8 mouse cellular contexts compared by ENCODE assay signal in genomic region chr10:4266931-4267310, GRCm38 (mm10). TPM values are rescaled to one million over a fixed set of nuclear protein-coding genes. Genes with fewer than 3 reads are reported as not detected.
A peak's percentile ranks its signal among the peaks of the same experiment; 100 is the strongest.
DNase-seq lines count a peak whose midpoint lies in the region; ATAC-seq and TF ChIP-seq lines count a peak whose summit lies in the region.

No protein-coding gene starts in this region.

- peak overlapping the region; percentile 61 for H3K4me3 ChIP-seq in lung, embryonic 15.5 days
- peak overlapping the region; percentile 96 for H3K4me3 ChIP-seq in cerebellum, adult 2 months (replicated peaks; ENCODE audit: insufficient read depth, low read depth, low read length)
- peak overlapping the region; percentile 81 for H3K4me3 ChIP-seq in kidney, embryonic 16.5 days (ENCODE audit: low read length)
- peak overlapping the region; percentile 80 for H3K4me3 ChIP-seq in stomach, embryonic 14.5 days (ENCODE audit: low read depth, low read length)

- 3% methylated on average over 11 of the region's 11 CpGs for WGBS in lung, embryonic 15.5 days
- under 1% methylated on average over 11 of the region's 11 CpGs for WGBS in cerebellum, adult 2 months
- WGBS in kidney, embryonic 16.5 days, result 3% methylated on average over 11 of the region's 11 CpGs
- 2% methylated on average over 11 of the region's 11 CpGs for WGBS in stomach, embryonic 14.5 days

- TF ChIP-seq CTCF in cerebellum, adult 2 months (IDR thresholded peaks at IDR 0.05; ENCODE audit: borderline replicate concordance, insufficient read depth, low read depth, low read length), result peak; percentile 27; the same call in 1 of the 2 replicates

- peaks cover 19% of the 10 kb centered on the region for H3K4me1 ChIP-seq in lung, embryonic 15.5 days
- peaks cover 10% of the 10 kb centered on the region for H3K4me1 ChIP-seq in cerebellum, adult 2 months (ENCODE audit: control insufficient read depth, insufficient read depth, low read length)
- H3K4me1 ChIP-seq in kidney, embryonic 16.5 days (ENCODE audit: insufficient read depth, low read length), result peaks cover 13% of the 10 kb centered on the region
- H3K4me1 ChIP-seq in stomach, embryonic 14.5 days (ENCODE audit: control insufficient read depth, insufficient read depth, low read length), result peaks cover 8% of the 10 kb centered on the region

- TF ChIP-seq POLR2A in cerebellum, adult 2 months (IDR thresholded peaks at IDR 0.05; ENCODE audit: borderline replicate concordance, insufficient read depth, low read length), result no peak

- peak overlapping the region; percentile 50 for H3K9ac ChIP-seq in lung, embryonic 15.5 days
- H3K9ac ChIP-seq in kidney, embryonic 16.5 days (replicated peaks; ENCODE audit: low read length), result peak overlapping the region; percentile 82
- H3K9ac ChIP-seq in stomach, embryonic 14.5 days (replicated peaks; ENCODE audit: low read depth, low read length), result peak overlapping the region; percentile 83

- ATAC-seq in lung, embryonic 15.5 days (ENCODE audit: borderline replicate concordance, extremely low read depth, low FRiP score, low TSS enrichment), result peak; percentile 21; the same call in 1 of the 2 replicates
- peak; percentile 47 for ATAC-seq in kidney, embryonic 16.5 days (ENCODE audit: low FRiP score, low TSS enrichment)
- ATAC-seq in stomach, embryonic 14.5 days (ENCODE audit: insufficient number of reproducible peaks, insufficient read depth, low FRiP score, low read depth), result 0 out of 2 replicates have a peak, but pooled peaks have one; percentile 15
- no peak for ATAC-seq in megakaryocyte progenitor cell, adult 5-6 weeks (replicated peaks; ENCODE audit: poor library complexity)

- no peak for DNase-seq in lung, adult 18-20 months
- DNase-seq in cerebellum, adult 2 months, result peak; percentile 78 to 80
- peak; percentile 26 to 38 for DNase-seq in frontal cortex, postnatal 36 days (ENCODE audit: low spot score in 2 of 2)
- DNase-seq in mesoderm, embryonic 11.5 days (ENCODE audit: low read depth, low spot score), result peak; percentile 30

- H3K4me2 ChIP-seq in lung, embryonic 15.5 days, result peak overlapping the region; percentile 97
- peak overlapping the region; percentile 95 for H3K4me2 ChIP-seq in kidney, embryonic 16.5 days (replicated peaks; ENCODE audit: low read depth, low read length)
- H3K4me2 ChIP-seq in stomach, embryonic 14.5 days (replicated peaks; ENCODE audit: low read depth, low read length), result peak overlapping the region; percentile 94

- no peak overlapping the region; the same call in 1 of the 2 replicates for H3K27ac ChIP-seq in lung, embryonic 15.5 days
- peak overlapping the region; percentile 80 for H3K27ac ChIP-seq in cerebellum, adult 2 months (ENCODE audit: insufficient read depth, low read length)
- peak overlapping the region; percentile 77; the same call in 1 of the 2 replicates for H3K27ac ChIP-seq in kidney, embryonic 16.5 days (ENCODE audit: low read length)
- H3K27ac ChIP-seq in stomach, embryonic 14.5 days (ENCODE audit: low read length), result peak overlapping the region; percentile 78

- no peaks in the 10 kb centered on the region for H3K27me3 ChIP-seq in lung, embryonic 15.5 days
- H3K27me3 ChIP-seq in cerebellum, adult 2 months (ENCODE audit: control insufficient read depth, insufficient read depth, low read length), result no peaks in the 10 kb centered on the region
- H3K27me3 ChIP-seq in kidney, embryonic 16.5 days (ENCODE audit: insufficient read depth, low read length), result no peaks in the 10 kb centered on the region
- no peaks in the 10 kb centered on the region for H3K27me3 ChIP-seq in stomach, embryonic 14.5 days (ENCODE audit: control insufficient read depth, insufficient read depth, low read length)

- H3K9me3 ChIP-seq in lung, embryonic 15.5 days, result no peaks in the 10 kb centered on the region
- H3K9me3 ChIP-seq in kidney, embryonic 16.5 days (ENCODE audit: low read length), result no peaks in the 10 kb centered on the region
- no peaks in the 10 kb centered on the region for H3K9me3 ChIP-seq in stomach, embryonic 14.5 days (ENCODE audit: control insufficient read depth, low read depth, low read length)

- H3K36me3 ChIP-seq in lung, embryonic 15.5 days, result no peaks in the 10 kb centered on the region
- H3K36me3 ChIP-seq in kidney, embryonic 16.5 days (ENCODE audit: insufficient read depth, low read length), result no peaks in the 10 kb centered on the region
- H3K36me3 ChIP-seq in stomach, embryonic 14.5 days (ENCODE audit: control insufficient read depth, insufficient read depth, low read length), result no peaks in the 10 kb centered on the region

RNA-seq across cellular contexts. Expression of gene Akap12, which starts 0.7 kb away (rescaled TPM):
- polyA plus RNA-seq in lung, embryonic 15.5 days (2015; fragmentation: Nextera tagmentation; extraction: Ambion mirVana), result 67.0 and 71.5 TPM in 2 replicates
- 36.2 and 38.4 TPM in 2 replicates for polyA plus RNA-seq in cerebellum, adult 2 months (2012; rRNA removed)
- 92.7 and 96.4 TPM in 2 replicates for polyA plus RNA-seq in kidney, embryonic 16.5 days (2015; fragmentation: Nextera tagmentation; extraction: Ambion mirVana)
- 59.0 and 64.0 TPM in 2 replicates for polyA plus RNA-seq in stomach, embryonic 14.5 days (2014; fragmentation: Nextera tagmentation; extraction: Ambion mirVana)
- total RNA-seq in megakaryocyte progenitor cell, adult 5-6 weeks (2015), result 0.12 and 0.59 TPM in 2 replicates
- total RNA-seq in megakaryocyte progenitor cell, adult 5-6 weeks (2017), result 0.21 and 0.64 TPM in 2 replicates

Comparison
In these comparisons a context has a peak if more than half of its experiments do, and no peak if none do; other contexts are left out.
1. DNase-seq: peak in cerebellum, adult 2 months (2 of 2), frontal cortex, postnatal 36 days (2 of 2) and mesoderm, embryonic 11.5 days (single experiment); none in lung, adult 18-20 months (0 of 2).
2. Peak in every context shown above with its lines, with median percentiles within 50 percentile points of each other: H3K4me2 ChIP-seq, H3K4me3 ChIP-seq and H3K9ac ChIP-seq.